Mouse (Mus musculus) midbrain, embryonic 11.5 days (tissue): ENCODE measurements at regions not wholly inside any gene's neighbourhood (a gene's known extent, or its start where the extent isn't known, plus 50 kb on each side); places are given as distances from the start of the nearest gene placed in this dataset.

Experiments
- ATAC-seq: fragments of 200-750 bp; cut with Nextera tagmentation; 2 replicates; pipeline ENCODE4 v1.8.0; 2017; ENCODE audit warnings: moderate TSS enrichment, moderate library complexity; ENCODE audit not compliant: low FRiP score
- DNase-seq: peaks from one replicate; pipeline ENCODE4 v3.0.0; 2015; ENCODE audit warnings: low spot score; ENCODE audit errors: missing footprints
- H3K27ac ChIP-seq: fragments of 300-500 bp; sonication (generic); 2 replicates; pipeline ENCODE4 v1.5.1; 2014; ENCODE audit warnings: low read depth, low read length
- H3K27me3 ChIP-seq: fragments of 300-500 bp; sonication (generic); 2 replicates; pipeline ENCODE4 v1.6.1; 2014; ENCODE audit warnings: mild to moderate bottlenecking, low read length, moderate library complexity, mixed read lengths; ENCODE audit not compliant: control insufficient read depth, insufficient read depth
- H3K36me3 ChIP-seq: fragments of 300-500 bp; sonication (generic); 2 replicates; pipeline ENCODE4 v1.6.1; 2014; ENCODE audit warnings: mild to moderate bottlenecking, low read length, moderate library complexity, mixed read lengths; ENCODE audit not compliant: control insufficient read depth, insufficient read depth
- H3K4me1 ChIP-seq: fragments of 300-500 bp; sonication (generic); 2 replicates; pipeline ENCODE4 v1.6.1; 2014; ENCODE audit warnings: low read length; ENCODE audit not compliant: control insufficient read depth, insufficient read depth
- H3K4me2 ChIP-seq: fragments of 300-500 bp; sonication (generic); 2 replicates; pipeline ENCODE4 v1.6.1; 2014; ENCODE audit warnings: mild to moderate bottlenecking, moderate library complexity
- H3K4me3 ChIP-seq: fragments of 300-500 bp; sonication (generic); 2 replicates; pipeline ENCODE4 v1.5.1; 2014; ENCODE audit warnings: low read depth, low read length
- H3K9ac ChIP-seq: fragments of 300-500 bp; sonication (generic); 2 replicates; pipeline ENCODE4 v1.6.1; 2014; ENCODE audit warnings: low read length
- H3K9me3 ChIP-seq: fragments of 300-500 bp; sonication (generic); 2 replicates; pipeline ENCODE4 v1.6.1; 2016; ENCODE audit warnings: low read length; ENCODE audit not compliant: control insufficient read depth
- WGBS: fragments of 180-500 bp; shearing (Covaris S2); extraction: QIAGEN DNeasy Blood & Tissue Kit; methylation state at CpG from one replicate; pipeline ENCODE4 v1.1.7; 2014; 5-methylcytosine and 5-hydroxymethylcytosine counted together

DNA sequence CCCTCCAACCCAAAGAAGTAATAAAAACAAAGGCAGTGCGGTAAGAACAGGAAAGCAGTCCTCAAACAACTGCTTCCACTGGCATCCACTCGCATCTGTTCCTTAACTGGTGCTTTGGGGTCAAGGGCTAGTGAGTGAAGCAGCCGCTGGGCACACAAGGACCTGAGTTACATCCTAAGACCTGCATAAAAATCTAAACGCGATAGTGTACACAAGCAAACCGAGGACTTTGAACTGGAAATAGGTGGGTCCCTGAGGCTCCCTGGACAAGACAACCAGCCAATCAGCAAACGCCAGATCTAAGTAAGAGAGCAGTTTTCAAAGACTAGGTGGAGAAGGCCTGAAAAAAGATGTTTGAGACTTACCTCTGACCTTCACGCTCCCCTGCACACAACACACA, 66.8 kb upstream of the Plcz1 start:
- H3K9ac ChIP-seq: no peak overlapping the region
- no peaks in the 10 kb centered on the region for H3K4me1 ChIP-seq
- ATAC-seq: no peak
- no peak overlapping the region for H3K27ac ChIP-seq
- no peak overlapping the region for H3K4me2 ChIP-seq
- no peaks in the 10 kb centered on the region for H3K36me3 ChIP-seq
- H3K4me3 ChIP-seq: no peak overlapping the region
- H3K9me3 ChIP-seq: no peaks in the 10 kb centered on the region
- no peak for DNase-seq
- WGBS: 75% methylated on average over 8 of the region's 8 CpGs
- H3K27me3 ChIP-seq: no peaks in the 10 kb centered on the region

DNA sequence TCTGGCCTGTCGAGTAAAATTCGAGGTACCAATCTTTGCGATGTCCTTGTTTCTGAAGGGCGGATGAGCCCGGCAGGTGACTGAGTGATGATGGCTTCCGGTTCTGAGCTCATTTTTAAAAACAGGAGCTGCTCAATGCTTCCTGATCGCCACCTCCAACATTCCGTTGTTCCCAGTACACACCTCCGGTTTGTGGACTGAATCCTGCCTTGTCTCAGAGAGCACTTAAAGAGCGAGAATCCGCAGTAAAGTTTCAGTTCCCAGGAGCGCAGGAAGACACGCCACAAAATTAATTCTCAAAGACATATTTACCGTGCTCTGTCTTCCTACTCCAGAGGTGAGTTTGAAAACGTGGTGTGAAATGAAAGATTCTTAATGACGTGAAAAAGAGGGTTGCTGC, 66.4 kb upstream of the Plcz1 start:
- Histone ChIP-seq H3K4me2 (no peak overlapping the region), H3K36me3 (no peaks in the 10 kb centered on the region), H3K27ac (no peak overlapping the region), H3K4me1 (no peaks in the 10 kb centered on the region), H3K27me3 (no peaks in the 10 kb centered on the region), H3K9me3 (no peaks in the 10 kb centered on the region), H3K4me3 (no peak overlapping the region), H3K9ac (no peak overlapping the region)
- DNase-seq (peak; percentile 66), ATAC-seq (no peak)
- WGBS: 88% methylated on average over 16 of the region's 16 CpGs

DNA sequence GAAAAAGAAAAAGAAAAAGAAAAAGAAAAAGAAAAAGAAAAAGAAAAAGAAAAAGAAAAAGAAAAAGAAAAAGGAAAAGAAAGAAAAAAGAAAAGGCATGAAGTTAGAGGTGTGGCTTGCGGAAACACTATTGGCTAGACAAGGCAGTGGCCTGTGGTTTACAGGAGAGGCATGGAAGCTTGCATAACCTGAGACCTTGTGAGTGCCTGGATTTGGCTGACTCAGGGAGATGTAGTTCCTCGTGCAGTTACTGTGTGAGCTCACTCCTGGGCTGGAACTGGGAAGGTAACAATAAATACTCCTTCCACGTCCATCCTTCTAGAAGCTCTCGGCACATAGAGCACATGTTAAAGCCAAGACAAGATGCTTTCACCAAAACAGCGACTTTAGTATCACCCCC, 64.9 kb upstream of the Plcz1 start:
- no peak for ATAC-seq
- 89% methylated on average over 5 of the region's 5 CpGs for WGBS
- H3K4me1 ChIP-seq: no peaks in the 10 kb centered on the region

DNA sequence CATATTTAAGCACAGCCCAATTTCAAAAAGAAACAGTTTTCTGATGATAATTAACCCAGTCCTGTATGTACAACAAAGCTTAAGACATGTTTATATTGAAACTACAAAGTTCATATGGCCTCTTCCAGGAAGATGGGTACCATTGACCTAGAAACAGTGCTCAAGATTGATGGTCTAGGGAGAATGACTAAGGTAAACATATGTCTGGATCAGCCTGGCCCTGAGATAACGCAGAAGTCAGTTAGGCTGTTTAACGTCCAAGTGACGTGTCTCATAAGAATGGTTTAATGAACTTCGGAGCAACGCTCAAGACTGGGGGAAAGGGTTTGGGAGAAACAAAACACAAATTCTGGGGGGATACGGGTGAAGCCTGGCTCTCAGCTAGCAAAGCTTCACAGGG, 60.8 kb upstream of the Plcz1 start:
- DNase-seq (peak; percentile 45), ATAC-seq (no peak)
- Histone ChIP-seq H3K4me2 (no peak overlapping the region), H3K4me1 (no peaks in the 10 kb centered on the region), H3K27me3 (no peaks in the 10 kb centered on the region), H3K36me3 (no peaks in the 10 kb centered on the region), H3K9ac (no peak overlapping the region), H3K9me3 (no peaks in the 10 kb centered on the region), H3K4me3 (no peak overlapping the region), H3K27ac (no peak overlapping the region)
- 88% methylated on average over 6 of the region's 6 CpGs for WGBS

More for the DNA sequence above, 64.9 kb upstream of the Plcz1 start:
- Histone ChIP-seq H3K27me3 (no peaks in the 10 kb centered on the region), H3K9me3 (no peaks in the 10 kb centered on the region), H3K4me3 (no peak overlapping the region), H3K9ac (no peak overlapping the region), H3K4me2 (no peak overlapping the region), H3K27ac (no peak overlapping the region), H3K36me3 (no peaks in the 10 kb centered on the region)
- peak; percentile 81 for DNase-seq

DNA sequence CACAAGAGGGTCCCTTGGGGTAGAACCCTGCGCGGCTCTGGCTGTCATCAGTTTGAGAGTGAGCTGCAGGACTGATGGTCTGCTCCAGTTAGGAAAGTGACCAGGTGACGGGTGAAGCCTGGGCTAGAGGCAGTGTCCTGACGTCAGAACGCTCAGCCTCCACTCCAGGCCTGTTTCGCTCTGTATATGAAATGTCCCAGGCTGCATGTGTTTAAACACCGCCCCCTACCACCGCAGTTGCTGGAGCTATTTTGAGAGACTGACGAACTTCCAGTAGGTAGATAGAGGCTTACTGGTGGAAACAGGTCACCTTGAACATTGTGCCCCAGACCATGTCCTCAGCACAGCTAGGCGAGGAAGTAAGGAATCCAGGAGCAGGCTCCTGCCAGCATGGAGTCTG, 54.2 kb upstream of the Plcz1 start:
- H3K27ac ChIP-seq: no peak overlapping the region
- H3K4me2 ChIP-seq: no peak overlapping the region
- no peaks in the 10 kb centered on the region for H3K36me3 ChIP-seq
- H3K4me1 ChIP-seq: no peaks in the 10 kb centered on the region
- H3K4me3 ChIP-seq: no peak overlapping the region
- no peaks in the 10 kb centered on the region for H3K27me3 ChIP-seq
- no peak overlapping the region for H3K9ac ChIP-seq
- WGBS: 82% methylated on average over 10 of the region's 10 CpGs
- ATAC-seq (no peak), DNase-seq (peak; percentile 73)
- no peaks in the 10 kb centered on the region for H3K9me3 ChIP-seq
